Mouse (Mus musculus): ENCODE results near the gene Kctd8. TPM values are rescaled to one million over a fixed set of nuclear protein-coding genes. Genes with fewer than 3 reads are reported as not detected.

Kctd8 gene
- 0.03 TPM in 1 of 2 replicates, not detected in the other for polyA plus RNA-seq (2015; fragmentation: Nextera tagmentation; extraction: Ambion mirVana)

GRCm38 (mm10) chr5:69340919-69341801, at the start of gene Kctd8:
Gene Kctd8, minus strand, starts transcription at chr5:69341679.
- WGBS (ENCODE audit: insufficient replicate concordance): 2% methylated on average over 87 of the region's 87 CpGs

GRCm38 (mm10) chr5:69379072-69379471, 37.6 kb upstream of the Kctd8 start:
- no peaks in the 10 kb centered on the region for H3K36me3 ChIP-seq (replicated peaks)
- no peak overlapping the region for H3K4me3 ChIP-seq (replicated peaks)
- H3K4me1 ChIP-seq (replicated peaks): no peaks in the 10 kb centered on the region
- H3K4me2 ChIP-seq: no peak overlapping the region
- H3K9ac ChIP-seq: no peak overlapping the region
- no peaks in the 10 kb centered on the region for H3K27me3 ChIP-seq
- no peaks in the 10 kb centered on the region for H3K9me3 ChIP-seq (replicated peaks)
- no peak for ATAC-seq (ENCODE audit: insufficient read depth)
- H3K27ac ChIP-seq (replicated peaks): no peak overlapping the region
- WGBS (ENCODE audit: insufficient replicate concordance): 71% methylated on average over 4 of the region's 4 CpGs

More at GRCm38 (mm10) chr5:69340919-69341801, at the start of gene Kctd8:
- no peak within 1 kb of the TSS for H3K27ac ChIP-seq (replicated peaks)
- peak within 1 kb of the TSS; percentile 29 for H3K4me3 ChIP-seq (replicated peaks)
- H3K27me3 ChIP-seq: peaks cover 32% of the 10 kb centered on the region
- H3K9ac ChIP-seq: no peak within 1 kb of the TSS
- no peaks in the 10 kb centered on the region for H3K9me3 ChIP-seq (replicated peaks)
- ATAC-seq (ENCODE audit: insufficient read depth): no peak
- no peaks in the 10 kb centered on the region for H3K36me3 ChIP-seq (replicated peaks)
- H3K4me1 ChIP-seq (replicated peaks): peaks cover 9% of the 10 kb centered on the region; the same call in 1 of the 2 replicates
- H3K4me2 ChIP-seq: peak within 1 kb of the TSS; percentile 45

GRCm38 (mm10) chr5:69350596-69350995, 9.1 kb upstream of the Kctd8 start:
- ATAC-seq (ENCODE audit: insufficient read depth): no peak
- no peak overlapping the region for H3K27ac ChIP-seq (replicated peaks)

GRCm38 (mm10) chr5:69340102-69340918, 1.2 kb downstream of the Kctd8 start:
- no peaks in the 10 kb centered on the region for H3K9me3 ChIP-seq (replicated peaks)
- no peak overlapping the region for H3K27ac ChIP-seq (replicated peaks)
- WGBS (ENCODE audit: insufficient replicate concordance): 2% methylated on average over 44 of the region's 44 CpGs
- peaks cover 9% of the 10 kb centered on the region; the same call in 1 of the 2 replicates for H3K4me1 ChIP-seq (replicated peaks)
- ATAC-seq (ENCODE audit: insufficient read depth): no peak
- H3K36me3 ChIP-seq (replicated peaks): no peaks in the 10 kb centered on the region
- H3K4me3 ChIP-seq (replicated peaks): no peak overlapping the region
- H3K4me2 ChIP-seq: peak overlapping the region; percentile 45
- H3K9ac ChIP-seq: no peak overlapping the region
- peaks cover 32% of the 10 kb centered on the region for H3K27me3 ChIP-seq

More at GRCm38 (mm10) chr5:69350596-69350995, 9.1 kb upstream of the Kctd8 start:
- Histone ChIP-seq H3K4me3 (replicated peaks) (no peak overlapping the region), H3K4me2 (no peak overlapping the region), H3K27me3 (no peaks in the 10 kb centered on the region), H3K36me3 (replicated peaks) (no peaks in the 10 kb centered on the region), H3K4me1 (replicated peaks) (no peaks in the 10 kb centered on the region), H3K9ac (no peak overlapping the region), H3K9me3 (replicated peaks) (no peaks in the 10 kb centered on the region)
- WGBS (ENCODE audit: insufficient replicate concordance): 81% methylated on average over 3 of the region's 3 CpGs

GRCm38 (mm10) chr5:69339623-69339970, 1.9 kb downstream of the Kctd8 start:
- Histone ChIP-seq H3K9ac (no peak overlapping the region), H3K27me3 (peaks cover 32% of the 10 kb centered on the region), H3K36me3 (replicated peaks) (no peaks in the 10 kb centered on the region), H3K4me1 (replicated peaks) (peaks cover 9% of the 10 kb centered on the region; the same call in 1 of the 2 replicates), H3K9me3 (replicated peaks) (no peaks in the 10 kb centered on the region), H3K27ac (replicated peaks) (no peak overlapping the region), H3K4me3 (replicated peaks) (no peak overlapping the region), H3K4me2 (no peak overlapping the region)
- WGBS (ENCODE audit: insufficient replicate concordance): 67% methylated on average over 6 of the region's 6 CpGs
- no peak for ATAC-seq (ENCODE audit: insufficient read depth)

- WGBS (ENCODE audit: insufficient replicate concordance): 23% methylated on average over 4 of the region's 4 CpGs
- no peak overlapping the region for H3K27ac ChIP-seq (replicated peaks)
- H3K4me3 ChIP-seq (replicated peaks): no peak overlapping the region
- no peaks in the 10 kb centered on the region for H3K9me3 ChIP-seq (replicated peaks)
- peaks cover 9% of the 10 kb centered on the region; the same call in 1 of the 2 replicates for H3K4me1 ChIP-seq (replicated peaks)
- no peak overlapping the region for H3K4me2 ChIP-seq
- peaks cover 32% of the 10 kb centered on the region for H3K27me3 ChIP-seq
- H3K36me3 ChIP-seq (replicated peaks): no peaks in the 10 kb centered on the region
- no peak overlapping the region for H3K9ac ChIP-seq
- no peak for ATAC-seq (ENCODE audit: insufficient read depth)
Observed at GRCm38 (mm10) chr5:69338916-69339622, 2.4 kb downstream of the Kctd8 start.

GRCm38 (mm10) chr5:69327561-69327960, 13.9 kb downstream of the Kctd8 start:
- Histone ChIP-seq H3K9ac (no peak overlapping the region), H3K4me1 (replicated peaks) (no peaks in the 10 kb centered on the region), H3K9me3 (replicated peaks) (no peaks in the 10 kb centered on the region), H3K27me3 (no peaks in the 10 kb centered on the region), H3K4me2 (no peak overlapping the region), H3K36me3 (replicated peaks) (no peaks in the 10 kb centered on the region), H3K27ac (replicated peaks) (no peak overlapping the region), H3K4me3 (replicated peaks) (no peak overlapping the region)
- 67% methylated on average over 4 of the region's 4 CpGs for WGBS (ENCODE audit: insufficient replicate concordance)
- ATAC-seq (ENCODE audit: insufficient read depth): no peak

GRCm38 (mm10) chr5:69324566-69325230, 16.8 kb downstream of the Kctd8 start:
- WGBS (ENCODE audit: insufficient replicate concordance): 59% methylated on average over 12 of the region's 12 CpGs
- H3K4me1 ChIP-seq (replicated peaks): no peaks in the 10 kb centered on the region
- H3K4me2 ChIP-seq: no peak overlapping the region
- no peak overlapping the region for H3K4me3 ChIP-seq (replicated peaks)
- no peak for ATAC-seq (ENCODE audit: insufficient read depth)
- H3K9ac ChIP-seq: no peak overlapping the region
- H3K27ac ChIP-seq (replicated peaks): no peak overlapping the region
- no peaks in the 10 kb centered on the region for H3K36me3 ChIP-seq (replicated peaks)
- no peaks in the 10 kb centered on the region for H3K27me3 ChIP-seq
- no peaks in the 10 kb centered on the region for H3K9me3 ChIP-seq (replicated peaks)

- Histone ChIP-seq H3K36me3 (replicated peaks) (no peaks in the 10 kb centered on the region), H3K4me1 (replicated peaks) (no peaks in the 10 kb centered on the region), H3K9ac (no peak overlapping the region), H3K4me3 (replicated peaks) (no peak overlapping the region), H3K4me2 (no peak overlapping the region), H3K9me3 (replicated peaks) (0 out of 2 replicates have a peak, but pooled peaks cover 3% of the 10 kb centered on the region), H3K27ac (replicated peaks) (no peak overlapping the region), H3K27me3 (no peaks in the 10 kb centered on the region)
- WGBS (ENCODE audit: insufficient replicate concordance): 69% methylated on average over 7 of the region's 7 CpGs
- no peak for ATAC-seq (ENCODE audit: insufficient read depth)
Observed at GRCm38 (mm10) chr5:69312611-69313010, 28.9 kb downstream of the Kctd8 start.

GRCm38 (mm10) chr5:69301665-69302064, 39.8 kb downstream of the Kctd8 start:
- Histone ChIP-seq H3K27ac (replicated peaks) (no peak overlapping the region), H3K4me2 (no peak overlapping the region), H3K4me3 (replicated peaks) (no peak overlapping the region), H3K9ac (no peak overlapping the region), H3K36me3 (replicated peaks) (no peaks in the 10 kb centered on the region), H3K4me1 (replicated peaks) (no peaks in the 10 kb centered on the region), H3K27me3 (no peaks in the 10 kb centered on the region), H3K9me3 (replicated peaks) (no peaks in the 10 kb centered on the region; the same call in 1 of the 2 replicates)
- no peak for ATAC-seq (ENCODE audit: insufficient read depth)
- 11% methylated on average over 1 of the region's 1 CpGs for WGBS (ENCODE audit: insufficient replicate concordance)

Data from liver, embryonic 15.5 days (tissue).